Comparison of ENCODE assay signal across 26 mouse cellular contexts in genomic region chr3:6920253-6920652, GRCm38 (mm10).
DNase-seq lines count a peak whose midpoint lies in the region; ATAC-seq lines count a peak whose summit lies in the region.
"Had no signal": no experiment of that assay in that cellular context is flagged by ENCODE, and none has a peak within 500 bp of the region (broad histone marks: within the 10 kb centered on the region; RNA-seq: fewer than 3 reads in every experiment).

No protein-coding gene starts in this region.

- peak; percentile 70; the same call in 1 of the 2 replicates for ATAC-seq in limb, embryonic 11.5 days (ENCODE audit: insufficient number of reproducible peaks, low FRiP score, low TSS enrichment, low read depth)
- peak; percentile 24; the same call in 1 of the 2 replicates for ATAC-seq in limb, embryonic 13.5 days (ENCODE audit: low FRiP score, low read depth)
- ATAC-seq: activated CD4-positive, CD25-positive, alpha-beta regulatory T cell, adult 4 months; CD4-positive, CD25-positive, alpha-beta regulatory T cell, adult 4 months; forebrain, embryonic 13.5 days; forebrain, embryonic 15.5 days; Patski had no signal

- H3K4me3 ChIP-seq in limb, embryonic 11.5 days (ENCODE audit: low read depth, low read length), result no peak overlapping the region
- no peak overlapping the region for H3K4me3 ChIP-seq in limb, embryonic 13.5 days
- H3K4me3 ChIP-seq: embryonic facial prominence, embryonic 10.5 days; embryonic facial prominence, embryonic 12.5 days; forebrain, embryonic 13.5 days; forebrain, embryonic 15.5 days had no signal

- H3K36me3 ChIP-seq in limb, embryonic 11.5 days (ENCODE audit: control insufficient read depth, insufficient read depth, low read length), result no peaks in the 10 kb centered on the region
- H3K36me3 ChIP-seq in limb, embryonic 13.5 days, result no peaks in the 10 kb centered on the region
- H3K36me3 ChIP-seq: embryonic facial prominence, embryonic 10.5 days; embryonic facial prominence, embryonic 12.5 days; forebrain, embryonic 15.5 days; G1E had no signal

- peak; percentile 16 for DNase-seq in embryo, embryonic 11 days
- no peak for DNase-seq in embryo, embryonic 10 days (ENCODE audit: low spot score)
- peak; percentile 69 for DNase-seq in forelimb bud, embryonic 11.5 days (ENCODE audit: low read depth, low spot score)
- DNase-seq in limb, embryonic 11.5 days (ENCODE audit: low spot score), result peak; percentile 50
- DNase-seq in left cerebral cortex, adult 11 months (ENCODE audit: low spot score), result no peak
- no peak for DNase-seq in thymus, postnatal 36 days
- no peak for DNase-seq in ovary, postnatal 36 days (ENCODE audit: low spot score)
- DNase-seq: adrenal gland, adult 8-10 months; adrenal gland, postnatal 14 days; adrenal gland, postnatal 36 days; B cell, adult 2 months; cerebellum, adult 11-12 months; cerebellum, adult 2 months; cerebellum, adult 9-10 months; cerebellum, postnatal 10 days; cerebellum, postnatal 25 days had no signal

- H3K4me1 ChIP-seq in limb, embryonic 11.5 days (ENCODE audit: control insufficient read depth, insufficient read depth, low read length), result 0 out of 2 replicates have a peak, but pooled peaks cover 2% of the 10 kb centered on the region
- H3K4me1 ChIP-seq in limb, embryonic 13.5 days, result 0 out of 2 replicates have a peak, but pooled peaks cover 4% of the 10 kb centered on the region
- H3K4me1 ChIP-seq: embryonic facial prominence, embryonic 10.5 days; embryonic facial prominence, embryonic 12.5 days; forebrain, embryonic 13.5 days; forebrain, embryonic 15.5 days had no signal

- H3K9me3 ChIP-seq in limb, embryonic 11.5 days (ENCODE audit: control insufficient read depth, low read length), result no peaks in the 10 kb centered on the region
- no peaks in the 10 kb centered on the region for H3K9me3 ChIP-seq in limb, embryonic 13.5 days
- H3K9me3 ChIP-seq: embryonic facial prominence, embryonic 10.5 days; embryonic facial prominence, embryonic 12.5 days; forebrain, embryonic 13.5 days; forebrain, embryonic 15.5 days; G1E had no signal

- H3K27me3 ChIP-seq in limb, embryonic 11.5 days (ENCODE audit: control insufficient read depth, insufficient read depth, low read length), result no peaks in the 10 kb centered on the region
- H3K27me3 ChIP-seq in limb, embryonic 13.5 days, result no peaks in the 10 kb centered on the region
- H3K27me3 ChIP-seq: CH12.LX; embryonic facial prominence, embryonic 12.5 days; forebrain, embryonic 13.5 days; forebrain, embryonic 15.5 days had no signal

- no peak overlapping the region for H3K27ac ChIP-seq in limb, embryonic 11.5 days (replicated peaks; ENCODE audit: low read depth, low read length)
- H3K27ac ChIP-seq in limb, embryonic 13.5 days, result no peak overlapping the region
- H3K27ac ChIP-seq: embryonic facial prominence, embryonic 10.5 days; embryonic facial prominence, embryonic 12.5 days; forebrain, embryonic 13.5 days; forebrain, embryonic 15.5 days had no signal

- 26% methylated on average over 3 of the region's 3 CpGs for WGBS in limb, embryonic 11.5 days
- WGBS in limb, embryonic 13.5 days, result 16% methylated on average over 3 of the region's 3 CpGs

- H3K4me2 ChIP-seq in limb, embryonic 11.5 days (ENCODE audit: low read depth, severe bottlenecking), result no peak overlapping the region
- no peak overlapping the region for H3K4me2 ChIP-seq in limb, embryonic 13.5 days (replicated peaks)
- H3K4me2 ChIP-seq: embryonic facial prominence, embryonic 12.5 days; forebrain, embryonic 13.5 days; forebrain, embryonic 15.5 days had no signal

- H3K9ac ChIP-seq in limb, embryonic 11.5 days (ENCODE audit: low read length), result no peak overlapping the region
- no peak overlapping the region for H3K9ac ChIP-seq in limb, embryonic 13.5 days
- H3K9ac ChIP-seq: embryonic facial prominence, embryonic 12.5 days; forebrain, embryonic 13.5 days; forebrain, embryonic 15.5 days had no signal

Comparison
In these comparisons a context has a peak if more than half of its experiments do, and no peak if none do; other contexts are left out.
1. DNase-seq: peak in embryo, embryonic 11 days (single experiment), forelimb bud, embryonic 11.5 days (single experiment) and limb, embryonic 11.5 days (single experiment); none in embryo, embryonic 10 days (single experiment), left cerebral cortex, adult 11 months (single experiment), thymus, postnatal 36 days (0 of 2) and ovary, postnatal 36 days (single experiment).